Mouse (Mus musculus) CH12.LX (cell line): ENCODE data around the gene Cenpx. TPM values are rescaled to one million over a fixed set of nuclear protein-coding genes. Genes with fewer than 3 reads are reported as not detected.

Experiments used
- DNase-seq: peaks from one replicate; pipeline ENCODE4 v3.0.0-alpha.2; 2013; ENCODE audit errors: extremely low read depth
- H3K27ac ChIP-seq: 2 replicates; pipeline ENCODE4 v1.5.1; 2012; ENCODE audit warnings: low read depth, mild to moderate bottlenecking, control low read depth, moderate library complexity; ENCODE audit not compliant: insufficient read depth
- H3K27me3 ChIP-seq: replicated peaks from 2 replicates; pipeline ENCODE3; 2012; ENCODE audit warnings: inconsistent platforms
- H3K36me3 ChIP-seq, 2 experiments: replicated peaks in 1 of 2; 2 replicates each; pipeline versions ENCODE3 to v1.6.1; 2012; ENCODE audit warnings: inconsistent platforms in 1 of 2, low read length in 1 of 2, mild to moderate bottlenecking in 1 of 2, mixed read lengths in 1 of 2, moderate library complexity in 1 of 2; ENCODE audit not compliant: control insufficient read depth in 1 of 2, insufficient read depth in 1 of 2
- H3K4me1 ChIP-seq, 2 experiments: 2 replicates each; pipeline ENCODE4 v1.6.1; 2012; ENCODE audit warnings: inconsistent platforms in 1 of 2, moderate library complexity in 1 of 2; ENCODE audit not compliant: insufficient read depth in 2 of 2, control insufficient read depth in 1 of 2
- H3K4me2 ChIP-seq: 2 replicates; pipeline ENCODE4 v1.6.1; 2012; ENCODE audit warnings: low read depth, mild to moderate bottlenecking, control low read depth; ENCODE audit not compliant: poor library complexity, insufficient read depth, severe bottlenecking
- H3K4me3 ChIP-seq, 3 experiments: fragments of 150-350 bp in 1 of 3; sonication (generic) in 1 of 3; replicated peaks in 1 of 3; 2 replicates each; pipeline versions ENCODE3 to v1.5.1; 2011 to 2012; ENCODE audit warnings: low read depth in 2 of 3, low read length in 2 of 3, mild to moderate bottlenecking in 2 of 3, moderate library complexity in 2 of 3, control low read depth in 1 of 3, improper control_type of control experiment in 1 of 3, inconsistent platforms in 1 of 3, mixed read lengths in 1 of 3; ENCODE audit not compliant: poor library complexity in 1 of 3
- H3K79me2 ChIP-seq: replicated peaks from 2 replicates; pipeline ENCODE4 v1.6.1; 2012; ENCODE audit warnings: mild to moderate bottlenecking, moderate library complexity; ENCODE audit not compliant: control insufficient read depth, poor library complexity, insufficient read depth, severe bottlenecking; ENCODE audit errors: extremely low read depth
- H3K9ac ChIP-seq: 2 replicates; pipeline ENCODE4 v1.6.1; 2012; ENCODE audit warnings: low read depth, mild to moderate bottlenecking, control low read depth, moderate library complexity; ENCODE audit not compliant: insufficient read depth
- H3K9me3 ChIP-seq: replicated peaks from 2 replicates; pipeline ENCODE3; 2012; ENCODE audit warnings: low read length, inconsistent platforms, mixed read lengths
- CTCF ChIP-seq, 2 experiments: IDR thresholded peaks in 1 of 2; conservative IDR thresholded peaks in 1 of 2; 2 replicates each; pipeline ENCODE4 v1.5.1; 2011 to 2012; ENCODE audit warnings: low read depth in 2 of 2, low read length in 2 of 2, improper control_type of control experiment in 1 of 2, inconsistent platforms in 1 of 2, mild to moderate bottlenecking in 1 of 2, moderate library complexity in 1 of 2
- E2F4 ChIP-seq: IDR thresholded peaks from 2 replicates; pipeline ENCODE4 v1.6.1; 2011; ENCODE audit warnings: low read depth, low read length, improper control_type of control experiment; ENCODE audit not compliant: insufficient replicate concordance
- GABPA ChIP-seq: IDR thresholded peaks from 2 replicates; pipeline ENCODE4 v1.6.1; 2012; ENCODE audit warnings: low read depth, low read length, improper control_type of control experiment, inconsistent platforms; ENCODE audit not compliant: insufficient replicate concordance
- IRF4 ChIP-seq: IDR thresholded peaks from 2 replicates; pipeline ENCODE4 v1.6.1; 2014; ENCODE audit warnings: low read depth, mild to moderate bottlenecking, inconsistent platforms, low read length, improper control_type of control experiment
- MAFK ChIP-seq: IDR thresholded peaks from 2 replicates; pipeline ENCODE4 v1.6.1; 2011; ENCODE audit warnings: low read length, improper control_type of control experiment; ENCODE audit not compliant: insufficient replicate concordance
- MAZ ChIP-seq: IDR thresholded peaks from 2 replicates; pipeline ENCODE4 v1.6.1; 2012; ENCODE audit warnings: low read depth, mild to moderate bottlenecking, inconsistent platforms, low read length, improper control_type of control experiment, moderate library complexity
- MXI1 ChIP-seq: IDR thresholded peaks from 2 replicates; pipeline ENCODE4 v1.6.1; 2011; ENCODE audit warnings: mild to moderate bottlenecking, low read depth, low read length, improper control_type of control experiment
- NRF1 ChIP-seq: IDR thresholded peaks from 2 replicates; pipeline ENCODE4 v1.6.1; 2014; ENCODE audit warnings: low read depth, mild to moderate bottlenecking, inconsistent platforms, low read length, improper control_type of control experiment, moderate library complexity
- RAD21 ChIP-seq: IDR thresholded peaks from 2 replicates; pipeline ENCODE4 v1.6.1; 2011; ENCODE audit warnings: low read depth, mild to moderate bottlenecking, low read length, improper control_type of control experiment, moderate library complexity
- RCOR1 ChIP-seq: conservative IDR thresholded peaks from 2 replicates; pipeline ENCODE4 v1.6.1; 2012; ENCODE audit warnings: low read depth, mild to moderate bottlenecking, inconsistent platforms, low read length, improper control_type of control experiment
- SIN3A ChIP-seq: IDR thresholded peaks from 2 replicates; pipeline ENCODE4 v1.6.1; 2012; ENCODE audit warnings: low read length, improper control_type of control experiment, inconsistent platforms
- TBP ChIP-seq: conservative IDR thresholded peaks from 2 replicates; pipeline ENCODE4 v1.6.1; 2011; ENCODE audit warnings: low read depth, low read length, improper control_type of control experiment
- USF1 ChIP-seq: IDR thresholded peaks from 2 replicates; pipeline ENCODE4 v1.6.1; 2014; ENCODE audit warnings: low read depth, mild to moderate bottlenecking, inconsistent platforms, low read length, improper control_type of control experiment
- ZC3H11A ChIP-seq: IDR thresholded peaks from 2 replicates; pipeline ENCODE4 v1.6.1; 2012; ENCODE audit warnings: low read depth, mild to moderate bottlenecking, inconsistent platforms, low read length, improper control_type of control experiment
- ZMIZ1 ChIP-seq: IDR thresholded peaks from 2 replicates; pipeline ENCODE4 v1.6.1; 2012; ENCODE audit warnings: low read depth, mild to moderate bottlenecking, inconsistent platforms, low read length, improper control_type of control experiment
- dilution Hi-C: fragments of 300-500 bp; cut with MboI; formaldehyde crosslinking; loops from 2 replicates; pipeline ENCODE4 v1.14.3; 2020; ENCODE audit warnings: low sequenced_read_pairs; ENCODE audit not compliant: extremely low pct_unique_long_range_greater_than_20kb, extremely low pct_ligation_motif_present
- in situ Hi-C: fragments of 300-500 bp; cut with MboI; formaldehyde crosslinking; loops from 3 replicates; pipeline ENCODE4 v1.14.3; 2019; ENCODE audit warnings: low sequenced_read_pairs, low pct_ligation_motif_present, low pct_unique_long_range_greater_than_20kb, mixed read lengths
- polyA plus RNA-seq: library from polyadenylated mRNA; unstranded; fragments of >175 nt; gene quantifications from 2 replicates; pipeline ENCODE4 v1.2.1, GENCODE M21; 2012; ENCODE audit warnings: low read depth; ENCODE audit not compliant: insufficient read length
- total RNA-seq, 2 experiments: library from RNA; depleted of rRNA; stranded (reverse); fragments of 300-350 nt in 1 of 2; fragments of >200 nt in 1 of 2; gene quantifications; 2 replicates each; pipeline ENCODE4 v1.2.3; 2012 to 2014

Gene Cenpx
- total and polyA plus RNA-seq, 3 experiments: 76.5 to 122 (median 101) TPM

- peaks cover 45 to 90% of the 10 kb centered on the region in 2 experiments for H3K36me3 ChIP-seq
- dilution Hi-C loops: no loop called here
These were observed 26.8 kb downstream of the Cenpx start for GRCm38 (mm10) chr11:120686650-120687272.

GRCm38 (mm10) chr11:120684660-120685059 lies 28.9 kb downstream of the Cenpx start:
- Histone ChIP-seq H3K4me1 (no peaks in the 10 kb centered on the region), H3K4me2 (no peak overlapping the region), H3K36me3 (peaks cover 50 to 93% of the 10 kb centered on the region in 2 experiments), H3K27ac (no peak overlapping the region), H3K79me2 (no peaks in the 10 kb centered on the region), H3K4me3 (no peak overlapping the region), H3K27me3 (no peaks in the 10 kb centered on the region), H3K9me3 (no peaks in the 10 kb centered on the region), H3K9ac (no peak overlapping the region)
- dilution Hi-C loops (no loop called here), in situ Hi-C loops (loop anchor here (10.0 kb wide), 1 partner anchor 60 kb away; the partner anchor contains the start of gene Sirt7)
- DNase-seq: no peak
- TF ChIP-seq MXI1 (no peak), GABPA (no peak), IRF4 (no peak), ZC3H11A (no peak), MAFK (no peak), RAD21 (no peak), NRF1 (no peak), ZMIZ1 (no peak), SIN3A (no peak), RCOR1 (no peak)

More at GRCm38 (mm10) chr11:120686650-120687272, 26.8 kb downstream of the Cenpx start:
- no peaks in the 10 kb centered on the region for H3K4me1 ChIP-seq
- DNase-seq: no peak
- no peak overlapping the region for H3K4me3 ChIP-seq
- TF ChIP-seq RCOR1: no peak
- TF ChIP-seq TBP: no peak
- TF ChIP-seq CTCF (conservative IDR thresholded peaks at IDR 0.05 in 1 of 2, IDR thresholded peaks at IDR 0.05 in 1 of 2; ENCODE audit: low read depth in 2 of 2, low read length in 2 of 2): no peak
- TF ChIP-seq E2F4: no peak
- TF ChIP-seq USF1: no peak
- no peak for TF ChIP-seq MAZ
- TF ChIP-seq ZC3H11A: no peak
- in situ Hi-C loops: loop anchor here (10.0 kb wide), 1 partner anchor 62 kb away; the partner anchor contains the start of gene Sirt7
- no peaks in the 10 kb centered on the region for H3K27me3 ChIP-seq
- H3K27ac ChIP-seq: no peak overlapping the region
- no peak overlapping the region for H3K9ac ChIP-seq
- H3K79me2 ChIP-seq: no peaks in the 10 kb centered on the region
- no peak overlapping the region for H3K4me2 ChIP-seq
- no peaks in the 10 kb centered on the region for H3K9me3 ChIP-seq
